11 mouse cellular contexts compared by ENCODE assay signal in genomic region chr6:50527416-50527815, GRCm38 (mm10). TPM values are rescaled to one million over a fixed set of nuclear protein-coding genes. Genes with fewer than 3 reads are reported as not detected.
DNase-seq lines count a peak whose midpoint lies in the region; ATAC-seq and TF ChIP-seq lines count a peak whose summit lies in the region.
"Had no signal": no experiment of that assay in that cellular context is flagged by ENCODE, and none has a peak within 500 bp of the region (broad histone marks: within the 10 kb centered on the region; RNA-seq: fewer than 3 reads in every experiment).

No protein-coding gene starts in this region.

- ATAC-seq in heart, embryonic 11.5 days (replicated peaks; ENCODE audit: insufficient number of reproducible peaks, low FRiP score, low TSS enrichment) = no peak
- ATAC-seq: forebrain, embryonic 13.5 days; intestine, embryonic 16.5 days had no signal

- no peak for TF ChIP-seq RAD21 in CH12.LX (IDR thresholded peaks at IDR 0.05; ENCODE audit: low read depth, low read length)

- no peaks in the 10 kb centered on the region for H3K9me3 ChIP-seq in heart, embryonic 10.5 days
- no peaks in the 10 kb centered on the region for H3K9me3 ChIP-seq in heart, embryonic 11.5 days (replicated peaks; ENCODE audit: control insufficient read depth, low read length)
- H3K9me3 ChIP-seq in CH12.LX (replicated peaks; ENCODE audit: low read length) = no peaks in the 10 kb centered on the region
- H3K9me3 ChIP-seq: embryonic facial prominence, embryonic 12.5 days; forebrain, embryonic 13.5 days had no signal

- no peak overlapping the region for H3K4me2 ChIP-seq in heart, embryonic 11.5 days
- H3K4me2 ChIP-seq in CH12.LX (ENCODE audit: insufficient read depth, low read depth, poor library complexity, severe bottlenecking) = peak overlapping the region; percentile 40; the same call in 1 of the 2 replicates
- H3K4me2 ChIP-seq: embryonic facial prominence, embryonic 12.5 days; forebrain, embryonic 13.5 days; hindbrain, embryonic 14.5 days had no signal

- no peak for TF ChIP-seq POLR2A in CH12.LX (IDR thresholded peaks at IDR 0.05; ENCODE audit: low read depth, low read length)

- no peak for TF ChIP-seq CTCF in CH12.LX (conservative IDR thresholded peaks at IDR 0.05 in 1 of 2, IDR thresholded peaks at IDR 0.05 in 1 of 2; ENCODE audit: low read depth in 2 of 2, low read length in 2 of 2)

- WGBS in heart, embryonic 10.5 days = 75% methylated on average over 9 of the region's 9 CpGs
- WGBS in heart, embryonic 11.5 days (ENCODE audit: insufficient replicate concordance) = 73% methylated on average over 9 of the region's 9 CpGs

- DNase-seq in heart, embryonic 10.5 days (ENCODE audit: low spot score) = peak; percentile 35
- no peak for DNase-seq in CH12.LX (ENCODE audit: extremely low read depth)
- peak; percentile 51 for DNase-seq in brain, adult 2 months (ENCODE audit: low read depth, low spot score)
- peak; percentile 22 for DNase-seq in skeletal muscle tissue, adult 2 months (ENCODE audit: low read depth, low spot score)
- DNase-seq in kidney, adult 9 months = no peak
- no peak for DNase-seq in layer of hippocampus, postnatal 14 days (ENCODE audit: low spot score in 2 of 2)

- TF ChIP-seq EP300 in CH12.LX (IDR thresholded peaks at IDR 0.05; ENCODE audit: low read length) = no peak

- H3K79me2 ChIP-seq in CH12.LX (replicated peaks; ENCODE audit: control insufficient read depth, extremely low read depth, insufficient read depth, poor library complexity, severe bottlenecking) = no peaks in the 10 kb centered on the region

- in situ Hi-C loops in CH12.LX (cut with MboI; ENCODE audit: low pct_ligation_motif_present, low pct_unique_long_range_greater_than_20kb, low sequenced_read_pairs) = loop anchor here (25.0 kb wide), 2 partner anchors 415 to 1015 kb away; partner anchors contain the start of gene Mpp6

- peaks cover 9% of the 10 kb centered on the region; the same call in 1 of the 2 replicates for H3K4me1 ChIP-seq in heart, embryonic 10.5 days
- no peaks in the 10 kb centered on the region for H3K4me1 ChIP-seq in heart, embryonic 11.5 days (ENCODE audit: control insufficient read depth, insufficient read depth, low read length)
- no peaks in the 10 kb centered on the region for H3K4me1 ChIP-seq in CH12.LX (ENCODE audit: control insufficient read depth in 1 of 2, insufficient read depth in 2 of 2)
- H3K4me1 ChIP-seq: embryonic facial prominence, embryonic 12.5 days; forebrain, embryonic 13.5 days had no signal

- H3K36me3 ChIP-seq in heart, embryonic 10.5 days = no peaks in the 10 kb centered on the region
- no peaks in the 10 kb centered on the region for H3K36me3 ChIP-seq in heart, embryonic 11.5 days (ENCODE audit: control insufficient read depth, insufficient read depth, low read length)
- no peaks in the 10 kb centered on the region for H3K36me3 ChIP-seq in CH12.LX (replicated peaks in 1 of 2; ENCODE audit: control insufficient read depth in 1 of 2, insufficient read depth in 1 of 2, low read length in 1 of 2)
- H3K36me3 ChIP-seq: embryonic facial prominence, embryonic 12.5 days had no signal

- H3K9ac ChIP-seq in heart, embryonic 11.5 days (ENCODE audit: low read depth, low read length) = no peak overlapping the region
- H3K9ac ChIP-seq in CH12.LX (ENCODE audit: insufficient read depth, low read depth) = no peak overlapping the region
- H3K9ac ChIP-seq: embryonic facial prominence, embryonic 12.5 days; forebrain, embryonic 13.5 days; hindbrain, embryonic 14.5 days had no signal

- dilution Hi-C loops in CH12.LX (cut with MboI; ENCODE audit: extremely low pct_ligation_motif_present, extremely low pct_unique_long_range_greater_than_20kb, low sequenced_read_pairs) = no loop called here

- H3K4me3 ChIP-seq in heart, embryonic 10.5 days = no peak overlapping the region
- no peak overlapping the region for H3K4me3 ChIP-seq in heart, embryonic 11.5 days (ENCODE audit: low read depth, low read length)
- H3K4me3 ChIP-seq in CH12.LX (replicated peaks in 1 of 3; ENCODE audit: low read depth in 2 of 3, low read length in 2 of 3, poor library complexity in 1 of 3) = no peak overlapping the region
- H3K4me3 ChIP-seq: embryonic facial prominence, embryonic 12.5 days; forebrain, embryonic 13.5 days had no signal

- H3K27ac ChIP-seq in heart, embryonic 10.5 days = no peak overlapping the region
- H3K27ac ChIP-seq in heart, embryonic 11.5 days (ENCODE audit: low read depth, low read length) = no peak overlapping the region
- no peak overlapping the region for H3K27ac ChIP-seq in CH12.LX (ENCODE audit: insufficient read depth, low read depth)
- H3K27ac ChIP-seq: embryonic facial prominence, embryonic 12.5 days; forebrain, embryonic 13.5 days; hindbrain, embryonic 14.5 days had no signal

- H3K27me3 ChIP-seq in heart, embryonic 10.5 days (ENCODE audit: insufficient read depth, poor library complexity, severe bottlenecking) = peaks cover 3% of the 10 kb centered on the region; the same call in 1 of the 2 replicates
- no peaks in the 10 kb centered on the region for H3K27me3 ChIP-seq in heart, embryonic 11.5 days (ENCODE audit: control insufficient read depth, insufficient read depth, low read length)
- H3K27me3 ChIP-seq in CH12.LX (replicated peaks) = no peaks in the 10 kb centered on the region
- H3K27me3 ChIP-seq: embryonic facial prominence, embryonic 12.5 days; forebrain, embryonic 13.5 days had no signal

TF ChIP-seq in CH12.LX, 34 proteins besides CTCF, POLR2A, EP300 and RAD21:
- TF ChIP-seq NELFE (IDR thresholded peaks at IDR 0.05; ENCODE audit: low read depth, low read length) (no peak), JUN (IDR thresholded peaks at IDR 0.05; ENCODE audit: insufficient read depth, low read depth, low read length) (no peak), POLR2AphosphoS2 (IDR thresholded peaks at IDR 0.05; ENCODE audit: low read depth, low read length) (no peak), MXI1 (IDR thresholded peaks at IDR 0.05; ENCODE audit: low read depth, low read length) (no peak), MAX (IDR thresholded peaks at IDR 0.05; ENCODE audit: low read length) (no peak), SIN3A (IDR thresholded peaks at IDR 0.05; ENCODE audit: low read length) (no peak), USF2 (conservative IDR thresholded peaks at IDR 0.05; ENCODE audit: low read depth, low read length) (no peak)

RNA-seq across cellular contexts. Expression of gene Cycs, which starts 38.9 kb away (rescaled TPM):
- 149 and 180 TPM in 2 replicates for polyA plus RNA-seq in heart, embryonic 10.5 days (2016; fragmentation: Nextera tagmentation; extraction: Ambion mirVana)
- polyA plus RNA-seq in heart, embryonic 11.5 days (2014; fragmentation: Nextera tagmentation; extraction: Ambion mirVana) = 168 and 176 TPM in 2 replicates
- total RNA-seq in CH12.LX (2012; rRNA removed) = 44.6 and 78.9 TPM in 2 replicates
- 122 and 137 TPM in 2 replicates for total RNA-seq in CH12.LX (2014; rRNA removed)
- polyA plus RNA-seq in CH12.LX (2012; ENCODE audit: insufficient read length, low read depth) = 23.0 and 34.2 TPM in 2 replicates
- total RNA-seq in layer of hippocampus, postnatal 14 days (2021) = 10 to 100 TPM; 52.0 to 53.4 TPM

Comparison
In these comparisons a context has a peak if more than half of its experiments do, and no peak if none do; other contexts are left out.
1. DNase-seq: peak in heart, embryonic 10.5 days (single experiment), brain, adult 2 months (single experiment) and skeletal muscle tissue, adult 2 months (single experiment); none in CH12.LX (single experiment), kidney, adult 9 months (single experiment) and layer of hippocampus, postnatal 14 days (0 of 2).